Mouse (Mus musculus): ENCODE measurements around the gene Mindy4.

Gene Mindy4

GRCm38 (mm10) chr6:55299917-55300316, 96.7 kb downstream of the Mindy4 start:
- no peak for DNase-seq (ENCODE audit: low read depth, low spot score)

GRCm38 (mm10) chr6:55300704-55301103, 97.5 kb downstream of the Mindy4 start:
- DNase-seq (ENCODE audit: low read depth, low spot score): no peak

DNA sequence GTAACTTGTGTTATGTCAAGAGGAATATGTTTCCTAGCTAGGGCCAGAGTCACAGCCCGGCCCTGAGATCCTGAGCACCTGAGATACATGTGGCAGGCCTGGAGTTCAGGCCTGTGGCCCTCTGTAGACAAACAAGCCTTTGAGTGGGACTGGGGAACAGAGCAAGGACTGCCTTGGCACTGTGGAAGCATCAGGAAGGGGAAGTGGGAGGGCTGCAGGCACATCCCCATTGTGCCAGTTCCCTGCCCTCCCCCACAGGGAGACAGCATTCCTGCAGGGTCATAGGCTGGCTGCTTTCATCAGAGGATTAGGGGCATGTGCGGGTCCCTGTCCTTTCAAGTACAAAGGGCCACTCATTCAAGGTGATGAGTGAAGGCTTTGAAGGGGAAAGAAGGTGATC, 107.0 kb downstream of the Mindy4 start:
- DNase-seq (ENCODE audit: low read depth, low spot score): no peak

DNA sequence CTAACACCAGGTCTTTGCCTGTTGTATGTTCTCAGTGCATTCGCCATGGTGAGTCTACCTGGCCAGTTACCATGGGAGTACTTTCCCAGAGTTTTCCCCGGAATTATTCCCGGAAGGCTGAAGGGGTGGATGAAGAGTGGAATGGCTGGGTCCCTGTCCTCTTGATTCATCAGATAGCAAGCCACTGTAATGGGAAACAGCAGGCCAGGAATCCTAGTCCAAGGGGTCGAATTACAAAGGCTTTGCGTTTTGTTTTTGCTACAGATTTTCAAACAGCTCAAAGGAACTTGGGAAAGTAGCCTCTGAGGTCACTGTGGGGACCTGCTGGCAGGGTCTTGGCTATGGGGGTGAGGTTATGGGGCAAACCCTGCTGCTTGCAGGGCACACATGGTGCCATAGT, 108.8 kb downstream of the Mindy4 start:
- DNase-seq (ENCODE audit: low read depth, low spot score): no peak

DNA sequence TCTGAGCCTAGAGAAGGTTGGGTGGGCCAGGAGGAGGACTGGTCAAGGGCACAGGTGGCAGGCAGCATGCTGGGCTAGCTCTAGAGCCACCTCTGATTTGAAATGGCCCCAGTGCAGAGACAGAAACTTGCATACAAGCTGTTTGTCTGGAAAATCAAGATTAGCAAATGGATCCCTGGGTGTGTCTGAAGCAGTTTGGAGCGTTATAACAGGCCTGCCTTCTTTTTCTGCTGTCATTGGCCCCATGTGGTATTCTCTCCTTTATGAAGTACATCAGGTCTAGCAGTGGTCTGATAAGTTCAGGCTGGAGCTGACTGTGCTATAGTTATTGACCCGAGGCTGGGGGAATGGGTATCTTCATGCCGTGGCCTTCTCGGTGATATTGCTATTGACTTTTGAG, 110.7 kb downstream of the Mindy4 start:
- DNase-seq (ENCODE audit: low read depth, low spot score): no peak

DNA sequence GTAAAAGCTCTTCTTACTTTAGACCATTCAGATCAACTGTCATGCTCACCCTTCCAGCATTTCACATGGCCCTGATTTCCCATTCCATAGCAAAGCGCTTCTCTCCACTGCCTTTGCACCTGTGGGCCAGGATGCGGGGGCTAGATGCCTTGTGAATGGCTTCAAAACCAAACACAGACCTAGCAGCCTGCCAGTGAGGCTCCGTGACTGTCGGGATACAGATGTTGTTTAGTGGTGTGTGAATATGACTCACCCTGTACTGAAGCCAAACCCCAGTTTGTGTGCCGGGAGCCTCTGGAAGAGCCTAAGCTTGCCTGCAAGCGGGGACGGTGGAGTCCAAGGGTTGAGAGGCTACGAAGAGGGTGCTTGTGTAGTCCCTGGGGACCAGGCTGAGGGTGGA, 111.4 kb downstream of the Mindy4 start:
- no peak for DNase-seq (ENCODE audit: low read depth, low spot score)

DNA sequence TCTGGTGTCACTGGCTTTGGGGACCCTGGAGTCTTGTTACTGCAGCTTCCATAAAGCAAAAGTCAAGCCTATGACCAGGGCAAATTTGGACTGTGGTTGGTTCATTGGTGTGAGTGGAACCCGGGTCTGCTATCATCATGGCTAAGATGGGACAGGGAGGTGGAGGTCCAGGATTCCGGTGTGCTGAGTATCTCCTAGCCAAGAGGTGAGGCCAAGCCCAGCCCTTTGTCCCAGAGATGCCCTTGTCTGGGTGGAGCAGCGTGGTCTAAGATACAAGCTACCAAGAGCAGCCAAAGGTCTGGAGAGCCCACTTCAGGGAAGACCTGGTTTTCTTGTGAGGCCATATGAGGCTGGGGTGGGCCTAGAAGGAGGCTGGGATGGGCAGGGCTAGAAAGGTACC, 115.4 kb downstream of the Mindy4 start:
- DNase-seq (ENCODE audit: low read depth, low spot score): no peak

GRCm38 (mm10) chr6:55319585-55320551, 116.7 kb downstream of the Mindy4 start:
- DNase-seq (ENCODE audit: low read depth, low spot score): no peak

DNA sequence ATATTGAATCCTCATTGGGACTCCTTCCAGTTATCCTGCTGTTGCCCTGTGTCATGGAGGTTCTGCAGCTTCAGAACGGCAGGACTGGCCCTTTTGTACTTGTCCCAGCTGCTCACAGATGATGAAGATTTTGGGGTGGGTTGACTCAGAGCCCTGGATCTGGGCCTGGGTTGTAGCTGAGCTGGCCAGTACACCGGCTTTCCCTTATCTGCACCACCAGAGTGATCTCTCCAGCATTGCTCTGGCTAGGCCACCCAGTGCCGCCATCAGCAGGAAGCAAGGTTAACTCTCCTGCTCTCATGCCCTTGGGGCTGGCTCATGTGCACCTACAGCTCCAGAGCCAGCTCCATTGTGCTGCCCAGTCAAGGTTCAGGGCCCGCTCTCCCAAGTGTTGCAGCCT, 117.7 kb downstream of the Mindy4 start:
- no peak for DNase-seq (ENCODE audit: low read depth, low spot score)

DNA sequence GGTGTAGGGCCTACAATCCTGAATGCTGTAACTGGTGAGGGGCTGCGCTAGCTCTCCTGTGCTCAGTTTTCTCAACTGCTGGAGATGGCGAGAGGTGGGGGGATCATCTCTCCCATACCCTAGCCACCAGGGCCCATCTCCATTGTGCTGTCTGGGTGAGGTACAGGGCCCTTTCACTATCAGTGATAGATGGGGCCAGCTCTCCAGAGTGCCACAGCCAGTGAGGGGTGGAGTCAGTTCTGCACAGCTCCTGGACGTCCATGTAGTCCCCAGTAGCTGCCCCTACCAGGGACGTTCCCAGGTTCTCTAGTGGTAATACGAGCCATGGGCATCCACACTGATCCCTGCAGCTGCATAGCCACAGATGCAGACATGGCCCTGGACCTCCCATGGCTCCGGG, 118.3 kb downstream of the Mindy4 start:
- DNase-seq (ENCODE audit: low read depth, low spot score): no peak

- DNase-seq (ENCODE audit: low read depth, low spot score): no peak
Measured at GRCm38 (mm10) chr6:55322980-55323379, 119.8 kb downstream of the Mindy4 start.

DNA sequence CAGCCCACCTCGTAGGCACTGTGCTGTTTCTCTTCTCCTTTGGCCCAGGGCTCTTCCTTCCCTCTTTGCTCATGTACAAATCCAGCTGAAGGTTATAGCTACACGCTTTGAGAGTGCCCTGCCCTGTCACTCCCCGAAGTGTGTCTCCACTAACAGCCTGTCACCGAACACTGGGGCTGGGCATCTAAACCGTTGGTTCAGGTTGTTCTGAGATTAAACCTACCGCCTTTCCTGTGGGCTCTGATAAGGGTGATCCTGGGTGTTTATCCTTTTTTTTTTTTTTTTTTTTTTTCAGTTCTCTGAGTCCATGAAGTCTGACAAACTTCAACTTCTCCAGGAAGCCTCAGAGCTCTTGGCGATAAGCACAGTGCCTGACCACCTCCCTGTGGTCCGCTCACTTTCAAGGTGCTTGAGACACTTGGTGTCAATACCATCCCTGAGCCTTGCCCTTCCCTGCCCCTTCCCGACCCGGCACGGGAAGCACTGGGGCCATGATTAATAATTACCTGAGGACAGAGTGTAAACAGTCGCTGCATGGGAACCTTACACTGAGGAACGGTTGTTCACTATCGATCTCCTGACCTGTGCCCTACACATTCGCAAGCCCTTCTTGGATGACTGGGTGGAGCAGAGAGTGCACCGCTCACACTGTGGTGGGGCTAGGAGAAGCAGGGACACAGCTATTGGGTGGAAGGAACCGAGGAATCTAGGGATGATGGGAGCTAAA, 120.9 kb downstream of the Mindy4 start:
- no peak for DNase-seq (ENCODE audit: low read depth, low spot score)

DNA sequence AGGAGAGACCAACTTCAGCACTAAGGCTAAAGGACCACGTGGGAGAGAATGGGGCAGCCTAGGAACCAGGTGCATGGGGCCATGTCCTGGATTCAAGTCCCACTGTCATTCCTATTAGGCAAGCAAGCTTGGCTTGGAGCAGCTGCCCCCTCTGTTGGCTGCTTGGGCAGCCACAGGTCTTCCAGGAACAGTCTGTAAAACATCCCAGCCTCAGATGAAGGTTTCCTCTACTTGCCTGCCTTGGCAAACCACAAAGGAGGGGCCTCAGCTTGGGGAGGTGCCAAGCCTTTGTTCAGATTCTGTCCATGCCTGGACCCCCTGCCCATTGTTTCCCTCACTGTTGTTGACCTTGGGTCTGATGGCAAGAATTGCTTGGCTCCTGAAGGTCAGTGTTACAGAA, 121.6 kb downstream of the Mindy4 start:
- DNase-seq (ENCODE audit: low read depth, low spot score): no peak

DNA sequence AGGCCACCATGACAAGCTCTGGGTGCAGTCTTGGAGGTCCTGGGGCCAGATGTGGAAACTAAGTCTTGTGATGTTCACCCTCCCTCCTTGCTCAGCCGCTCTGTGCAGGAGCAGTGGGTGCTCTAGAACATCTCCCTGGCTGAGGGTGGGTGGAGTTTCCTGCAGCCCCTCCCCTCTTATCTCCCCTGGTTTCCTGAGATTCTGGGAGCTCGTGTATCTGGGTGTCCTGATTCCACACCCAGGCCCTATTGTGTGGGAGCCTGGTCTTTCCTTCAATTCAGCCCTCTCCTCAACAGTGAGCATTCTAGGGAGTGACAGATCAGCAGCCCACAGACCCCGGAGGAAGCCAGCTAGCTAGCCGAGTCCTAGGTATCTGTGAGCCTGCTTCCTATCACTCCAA, 123.1 kb downstream of the Mindy4 start:
- DNase-seq (ENCODE audit: low read depth, low spot score): no peak

GRCm38 (mm10) chr6:55327326-55327725, 124.1 kb downstream of the Mindy4 start:
- no peak for DNase-seq (ENCODE audit: low read depth, low spot score)

DNA sequence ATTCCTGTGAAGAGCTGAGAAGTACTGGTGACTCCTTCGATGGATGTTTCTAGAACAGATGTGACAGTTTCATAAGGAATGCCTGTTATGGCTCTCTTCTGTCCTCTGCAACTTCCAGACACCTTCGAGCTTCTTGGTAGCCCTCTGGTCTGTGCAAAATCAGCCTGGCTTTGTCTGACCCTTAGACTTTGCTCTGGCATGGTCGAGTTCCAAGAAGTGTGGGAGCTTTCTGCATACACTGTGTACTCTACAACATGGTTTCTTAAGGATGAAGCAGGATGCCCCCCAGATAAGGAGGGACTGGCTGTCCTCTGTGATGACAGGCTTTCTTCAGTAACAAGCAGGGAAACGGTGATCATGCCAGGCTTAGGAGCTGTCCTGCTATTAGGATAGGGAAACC, 125.0 kb downstream of the Mindy4 start:
- no peak for DNase-seq (ENCODE audit: low read depth, low spot score)

- DNase-seq (ENCODE audit: low read depth, low spot score): no peak
Measured at GRCm38 (mm10) chr6:55331315-55331714, 128.1 kb downstream of the Mindy4 start.

DNA sequence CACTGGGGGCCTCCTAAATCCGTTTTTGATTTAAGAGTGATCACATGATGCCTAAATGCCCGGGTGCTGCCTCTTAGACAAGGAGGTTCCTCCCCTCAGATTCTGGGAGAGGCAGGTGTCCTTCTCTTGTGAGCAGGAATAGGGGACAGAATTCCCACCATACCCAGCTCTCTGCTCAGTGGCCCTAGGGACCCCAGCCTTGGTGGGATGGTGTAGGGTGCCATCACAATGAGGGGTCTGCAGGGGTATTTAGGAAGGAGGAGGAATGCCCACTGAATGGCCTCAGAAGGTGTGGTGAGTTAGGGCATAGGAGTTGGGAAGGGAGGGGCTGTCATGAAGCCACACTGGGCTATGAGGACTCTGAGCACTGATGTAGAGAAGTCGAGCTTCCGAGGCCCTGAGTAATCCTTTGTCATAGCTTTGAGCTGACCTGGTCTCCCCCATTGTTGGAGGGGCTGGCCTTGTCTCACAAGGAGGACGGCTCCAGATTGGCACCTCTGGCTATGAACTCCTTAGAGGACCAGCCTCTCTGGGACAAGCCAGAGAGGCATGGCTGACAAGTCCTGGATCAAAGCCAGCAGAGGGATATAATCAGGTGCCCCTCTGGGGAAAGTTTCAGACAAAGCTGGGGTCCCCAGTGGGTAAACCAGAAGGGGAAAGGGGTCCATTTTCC, 129.1 kb downstream of the Mindy4 start:
- no peak for DNase-seq (ENCODE audit: low read depth, low spot score)

GRCm38 (mm10) chr6:55332773-55333109, 129.6 kb downstream of the Mindy4 start:
- DNase-seq (ENCODE audit: low read depth, low spot score): no peak

DNA sequence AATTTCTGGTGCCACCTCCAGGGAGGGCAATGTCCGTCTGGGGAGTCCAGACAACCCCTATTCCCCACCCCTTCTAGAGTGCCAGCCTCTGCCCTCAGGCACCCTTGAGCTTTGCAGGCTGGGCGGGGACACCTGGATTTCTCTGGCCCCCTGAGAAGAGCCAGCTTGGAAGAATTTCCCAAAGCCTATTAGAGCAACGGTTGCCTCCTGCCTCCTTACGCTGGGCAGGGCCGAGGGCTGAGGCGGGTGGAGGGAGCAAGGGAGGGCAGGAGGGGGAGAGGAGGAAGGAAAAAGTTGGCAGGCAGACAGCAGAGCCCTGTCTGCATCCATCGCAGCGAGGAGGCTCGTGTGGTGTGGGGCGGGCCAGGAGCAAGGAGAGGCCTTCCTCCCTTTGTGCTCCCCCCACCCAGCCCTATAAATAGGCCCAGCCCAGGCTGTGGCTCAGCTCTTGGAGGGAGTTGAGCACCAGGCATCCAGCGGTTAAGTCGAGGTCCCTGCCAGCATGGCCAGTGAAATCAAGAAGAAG, 132.9 kb downstream of the Mindy4 start, which contains the start of gene Aqp1:
Aqp1 (plus strand) TSS at position 444 of the 526 bp plus-strand sequence.
- DNase-seq (ENCODE audit: low read depth, low spot score): peak; percentile 69

DNA sequence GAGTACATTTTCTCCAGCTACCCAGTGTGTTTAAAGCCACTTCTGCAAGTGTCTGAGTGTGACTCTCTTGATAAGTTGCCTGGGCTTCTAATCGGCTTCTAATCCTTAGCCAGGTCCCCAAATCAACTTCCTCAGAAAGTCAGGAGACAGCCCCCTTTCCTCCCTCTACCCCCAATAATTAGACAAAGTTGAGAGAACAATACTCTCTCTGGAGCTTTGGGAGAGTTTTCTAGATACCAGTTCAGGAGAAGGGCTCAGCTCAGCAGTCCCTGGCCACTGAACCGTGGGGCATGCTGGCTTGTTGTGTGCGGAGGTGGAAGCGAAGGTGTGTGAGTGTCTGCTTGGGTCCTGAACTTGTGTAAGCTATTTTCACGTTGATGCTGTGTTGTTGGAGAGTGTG, 134.1 kb downstream of the Mindy4 start:
- no peak for DNase-seq (ENCODE audit: low read depth, low spot score)

DNA sequence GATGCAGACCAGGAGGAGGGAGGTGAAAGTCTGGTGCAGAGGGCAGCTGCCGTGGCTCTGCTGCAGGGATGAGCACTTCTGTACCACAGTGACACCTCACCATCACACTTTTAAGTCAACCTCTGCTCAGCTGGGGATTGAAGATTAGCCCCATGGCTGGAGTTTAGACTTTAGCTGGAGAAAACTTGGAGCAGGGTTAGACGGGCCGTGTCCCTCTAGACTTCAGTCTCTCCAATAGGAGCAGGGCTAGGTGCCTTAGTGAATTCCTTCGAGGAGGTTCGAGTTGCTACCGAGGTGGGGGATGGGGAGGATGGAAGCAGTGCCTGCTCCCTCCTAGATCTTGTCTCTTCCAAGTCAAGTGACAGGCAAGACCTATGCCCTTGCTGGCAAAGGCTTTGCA, 134.9 kb downstream of the Mindy4 start:
- no peak for DNase-seq (ENCODE audit: low read depth, low spot score)
